Mouse (Mus musculus) heart, embryonic 16.5 days (tissue): ENCODE measurements at regions not wholly inside any gene's neighbourhood (a gene's known extent, or its start where the extent isn't known, plus 50 kb on each side); places are given as distances from the start of the nearest gene placed in this dataset.
A peak's percentile ranks its signal among the peaks of the same experiment; 100 is the strongest.

ENCODE experiments used
- ATAC-seq: fragments of 200-750 bp; cut with Nextera tagmentation; replicated peaks from 2 replicates; pipeline ENCODE4 v1.8.0; 2017; ENCODE audit warnings: moderate number of reproducible peaks; ENCODE audit not compliant: insufficient read depth, low FRiP score; ENCODE audit errors: extremely low read depth
- H3K27ac ChIP-seq: fragments of 300-500 bp; sonication (generic); 2 replicates; pipeline ENCODE4 v1.5.1; 2014; ENCODE audit warnings: mild to moderate bottlenecking, low read length, control low read depth, moderate library complexity
- H3K27me3 ChIP-seq: fragments of 300-500 bp; sonication (generic); 2 replicates; pipeline ENCODE4 v1.6.1; 2014; ENCODE audit warnings: low read length, mixed read lengths; ENCODE audit not compliant: control insufficient read depth, insufficient read depth
- H3K36me3 ChIP-seq: fragments of 300-500 bp; sonication (generic); 2 replicates; pipeline ENCODE4 v1.6.1; 2014; ENCODE audit not compliant: control insufficient read depth, insufficient read depth
- H3K4me1 ChIP-seq: fragments of 300-500 bp; sonication (generic); 2 replicates; pipeline ENCODE4 v1.6.1; 2014; ENCODE audit warnings: low read length, mixed read lengths; ENCODE audit not compliant: control insufficient read depth, insufficient read depth
- H3K4me2 ChIP-seq: fragments of 300-500 bp; sonication (generic); 2 replicates; pipeline ENCODE4 v1.6.1; 2014; ENCODE audit warnings: low read depth, mild to moderate bottlenecking, control low read depth, low read length
- H3K4me3 ChIP-seq: fragments of 300-500 bp; sonication (generic); 2 replicates; pipeline ENCODE4 v1.5.1; 2014; ENCODE audit warnings: mild to moderate bottlenecking, control low read depth, low read length
- H3K9ac ChIP-seq: fragments of 300-500 bp; sonication (generic); 2 replicates; pipeline ENCODE4 v1.6.1; 2014; ENCODE audit warnings: low read length, control low read depth
- H3K9me3 ChIP-seq: fragments of 300-500 bp; sonication (generic); replicated peaks from 2 replicates; pipeline ENCODE4 v1.6.1; 2016; ENCODE audit warnings: low read length; ENCODE audit not compliant: control insufficient read depth
- WGBS: fragments of 180-500 bp; shearing (Covaris S2); extraction: QIAGEN DNeasy Blood & Tissue Kit; methylation state at CpG from one replicate; pipeline ENCODE4 v1.1.7; 2014; 5-methylcytosine and 5-hydroxymethylcytosine counted together

DNA sequence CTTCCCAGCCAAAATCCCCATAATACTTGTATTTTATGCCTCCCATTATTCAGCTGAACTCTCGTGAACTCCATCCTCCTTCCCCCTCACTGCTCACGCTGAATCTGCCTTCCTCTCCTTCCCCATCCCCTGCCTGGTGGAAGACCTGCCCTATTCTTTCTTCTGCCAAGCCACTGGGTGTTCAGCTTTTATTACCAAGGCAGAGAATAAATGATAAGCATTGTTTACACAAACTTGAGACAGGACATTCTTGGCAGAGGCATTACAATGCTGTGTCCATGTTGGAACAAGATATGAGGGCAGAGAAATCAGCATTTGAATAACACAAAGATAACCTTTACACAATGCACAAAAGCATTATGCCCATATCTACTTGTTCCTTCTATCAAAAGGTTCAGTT is 80.2 kb downstream of the Dhrs2 start:
- Histone ChIP-seq H3K27me3 (no peaks in the 10 kb centered on the region), H3K4me3 (no peak overlapping the region), H3K4me2 (no peak overlapping the region), H3K27ac (no peak overlapping the region), H3K4me1 (no peaks in the 10 kb centered on the region), H3K36me3 (no peaks in the 10 kb centered on the region), H3K9me3 (no peaks in the 10 kb centered on the region), H3K9ac (no peak overlapping the region)
- no peak for ATAC-seq
- WGBS, result 47% methylated on average over 2 of the region's 2 CpGs

DNA sequence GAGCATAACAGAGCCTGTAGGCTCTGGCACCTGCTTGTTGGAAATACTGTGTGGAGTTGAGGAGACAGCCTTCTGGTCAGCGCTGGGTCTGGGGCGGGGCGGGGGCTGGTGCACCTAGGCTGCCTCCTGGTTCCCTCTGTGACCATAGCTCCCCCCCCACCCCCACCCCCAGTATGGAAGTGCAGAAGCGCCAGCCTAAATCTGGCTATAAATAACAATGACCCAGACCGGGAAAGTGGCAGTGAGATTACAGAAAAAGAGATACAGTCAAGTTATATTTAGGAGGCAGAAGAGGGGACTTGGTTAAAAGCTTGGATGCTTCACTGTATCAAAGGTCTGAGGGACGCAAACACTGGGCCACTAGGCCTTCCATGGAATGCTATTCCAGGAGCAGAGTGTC is 91.8 kb downstream of the Dhrs2 start:
- ATAC-seq, result peak; percentile 96

DNA sequence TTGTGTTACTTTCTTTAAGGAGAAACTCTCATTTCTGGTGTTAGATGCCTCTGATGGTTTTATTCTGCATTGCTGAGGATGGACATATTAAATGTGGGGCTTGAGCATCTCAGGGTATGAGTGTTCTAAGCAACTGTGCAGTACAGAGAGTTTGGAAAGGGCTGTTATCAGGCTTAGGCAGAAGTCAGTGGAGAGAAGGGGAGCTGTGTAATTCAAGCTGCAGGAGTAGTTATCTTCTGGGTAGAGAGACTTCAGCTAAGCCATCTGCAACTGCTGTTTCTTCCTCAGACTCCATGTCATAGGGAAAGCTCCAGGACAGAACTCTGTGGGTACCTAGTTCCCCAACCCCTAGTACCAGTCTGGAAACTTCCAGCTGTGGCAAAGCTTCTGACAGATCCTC is 102.1 kb downstream of the Dhrs2 start:
- H3K4me1 ChIP-seq, result no peaks in the 10 kb centered on the region
- no peak overlapping the region for H3K9ac ChIP-seq
- H3K27me3 ChIP-seq, result no peaks in the 10 kb centered on the region
- no peak for ATAC-seq
- H3K9me3 ChIP-seq, result no peaks in the 10 kb centered on the region
- H3K4me2 ChIP-seq, result no peak overlapping the region
- no peak overlapping the region for H3K27ac ChIP-seq
- no peaks in the 10 kb centered on the region for H3K36me3 ChIP-seq
- H3K4me3 ChIP-seq, result no peak overlapping the region

More for the DNA sequence above, 91.8 kb downstream of the Dhrs2 start:
- H3K27me3 ChIP-seq, result no peaks in the 10 kb centered on the region
- H3K4me2 ChIP-seq, result peak overlapping the region; percentile 18; the same call in 1 of the 2 replicates
- 46% methylated on average over 6 of the region's 6 CpGs for WGBS
- H3K9me3 ChIP-seq, result no peaks in the 10 kb centered on the region; the same call in 1 of the 2 replicates
- H3K9ac ChIP-seq, result no peak overlapping the region
- H3K27ac ChIP-seq, result peak overlapping the region; percentile 92
- no peak overlapping the region for H3K4me3 ChIP-seq
- H3K36me3 ChIP-seq, result no peaks in the 10 kb centered on the region
- H3K4me1 ChIP-seq, result peaks cover 11% of the 10 kb centered on the region

DNA sequence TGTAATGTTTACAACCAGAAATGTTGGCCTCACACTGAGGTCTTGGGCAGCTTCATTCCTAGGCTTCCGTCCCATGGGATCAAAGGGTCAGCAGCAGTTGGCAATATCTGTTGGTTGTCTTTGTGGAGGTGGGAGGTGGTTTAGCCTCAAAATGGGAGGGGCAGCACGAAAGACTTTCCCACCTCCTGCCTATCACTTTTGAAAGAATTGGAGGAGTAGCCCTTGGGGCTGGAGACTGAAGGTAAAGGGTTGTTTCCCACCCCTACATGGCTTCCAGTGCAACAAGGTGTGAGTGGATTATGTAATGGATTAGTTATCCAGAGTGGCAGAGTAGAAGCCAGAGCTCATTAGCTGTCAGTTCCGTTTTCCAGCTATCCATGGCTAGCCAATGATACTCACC is 102.5 kb downstream of the Dhrs2 start:
- no peaks in the 10 kb centered on the region for H3K9me3 ChIP-seq
- WGBS, result 56% methylated on average over 3 of the region's 3 CpGs
- H3K27ac ChIP-seq, result no peak overlapping the region
- no peak for ATAC-seq
- H3K27me3 ChIP-seq, result no peaks in the 10 kb centered on the region
- H3K4me1 ChIP-seq, result no peaks in the 10 kb centered on the region
- H3K9ac ChIP-seq, result no peak overlapping the region
- H3K4me3 ChIP-seq, result no peak overlapping the region
- H3K36me3 ChIP-seq, result no peaks in the 10 kb centered on the region
- no peak overlapping the region for H3K4me2 ChIP-seq

DNA sequence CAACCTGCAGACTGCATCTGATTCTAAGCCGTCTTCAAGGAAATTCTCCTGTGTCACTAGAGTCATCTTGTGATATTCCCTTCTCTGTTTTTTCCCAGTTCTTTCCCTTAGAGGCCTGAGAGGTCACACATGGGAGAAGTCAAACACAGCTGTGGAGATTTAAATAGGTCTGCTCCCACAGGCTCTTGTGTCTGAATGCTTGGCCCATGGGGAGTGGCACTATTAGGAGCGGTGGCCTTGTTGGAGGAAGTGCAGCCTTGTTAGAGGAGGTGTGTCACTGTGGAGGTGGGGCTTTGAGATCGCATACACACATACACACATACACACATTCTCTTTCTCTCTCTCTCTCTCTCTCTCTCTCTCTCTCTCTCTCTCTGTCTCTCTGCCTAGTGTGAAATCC is 112.0 kb downstream of the Dhrs2 start:
- Histone ChIP-seq H3K27me3 (no peaks in the 10 kb centered on the region), H3K4me2 (no peak overlapping the region), H3K4me3 (no peak overlapping the region), H3K36me3 (no peaks in the 10 kb centered on the region), H3K9me3 (no peaks in the 10 kb centered on the region), H3K9ac (no peak overlapping the region), H3K4me1 (peaks cover 14% of the 10 kb centered on the region), H3K27ac (no peak overlapping the region)
- ATAC-seq, result no peak
- WGBS, result 54% methylated on average over 3 of the region's 3 CpGs

DNA sequence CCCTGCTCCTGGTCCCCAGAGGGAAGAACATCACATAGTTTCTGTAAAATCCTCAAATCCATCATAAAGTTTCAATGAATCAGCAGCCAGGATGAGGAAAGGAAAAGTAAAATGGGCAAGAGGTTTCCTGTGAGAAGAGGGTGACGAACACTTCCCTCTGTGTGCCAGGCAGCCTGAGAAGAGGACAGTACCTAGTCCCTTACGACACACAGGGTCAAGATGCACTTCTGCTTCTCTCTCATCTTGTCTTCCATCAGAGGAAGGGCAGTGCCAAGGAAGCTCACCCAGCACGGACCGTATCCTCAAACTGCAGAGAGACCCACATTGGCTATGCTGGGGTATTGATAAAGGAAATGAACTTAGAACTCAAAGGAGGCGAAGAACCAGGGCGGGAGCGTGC is 112.5 kb downstream of the Dhrs2 start:
- 93% methylated on average over 7 of the region's 7 CpGs for WGBS
- Histone ChIP-seq H3K4me1 (peaks cover 19% of the 10 kb centered on the region), H3K36me3 (no peaks in the 10 kb centered on the region), H3K4me3 (no peak overlapping the region), H3K4me2 (no peak overlapping the region), H3K27ac (no peak overlapping the region), H3K27me3 (no peaks in the 10 kb centered on the region), H3K9ac (no peak overlapping the region), H3K9me3 (no peaks in the 10 kb centered on the region)
- ATAC-seq, result no peak

DNA sequence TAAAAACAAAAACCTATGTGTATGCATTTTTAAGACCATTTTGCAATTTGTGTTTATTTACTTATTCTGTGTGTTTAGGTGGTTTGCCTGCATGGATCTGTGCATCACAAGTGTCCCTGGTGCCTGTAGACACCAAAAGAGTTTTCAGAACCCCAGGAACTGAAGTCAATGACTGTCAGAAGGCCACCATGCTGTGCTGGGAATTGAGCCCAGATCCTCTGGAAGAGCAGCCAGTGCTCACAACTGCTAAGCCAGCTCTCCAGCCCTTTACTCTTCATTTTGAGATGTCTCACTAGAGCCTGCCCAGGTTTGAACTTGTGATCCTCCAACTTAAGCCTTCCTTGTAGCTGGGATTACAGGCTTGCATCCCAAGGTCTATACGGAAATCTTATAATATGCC is 113.8 kb downstream of the Dhrs2 start:
- no peak overlapping the region for H3K4me2 ChIP-seq
- H3K27ac ChIP-seq, result no peak overlapping the region
- H3K4me3 ChIP-seq, result no peak overlapping the region
- H3K36me3 ChIP-seq, result no peaks in the 10 kb centered on the region
- 94% methylated on average over 1 of the region's 1 CpGs for WGBS
- no peaks in the 10 kb centered on the region for H3K9me3 ChIP-seq
- peaks cover 19% of the 10 kb centered on the region for H3K4me1 ChIP-seq
- H3K9ac ChIP-seq, result no peak overlapping the region
- ATAC-seq, result no peak
- no peaks in the 10 kb centered on the region for H3K27me3 ChIP-seq

DNA sequence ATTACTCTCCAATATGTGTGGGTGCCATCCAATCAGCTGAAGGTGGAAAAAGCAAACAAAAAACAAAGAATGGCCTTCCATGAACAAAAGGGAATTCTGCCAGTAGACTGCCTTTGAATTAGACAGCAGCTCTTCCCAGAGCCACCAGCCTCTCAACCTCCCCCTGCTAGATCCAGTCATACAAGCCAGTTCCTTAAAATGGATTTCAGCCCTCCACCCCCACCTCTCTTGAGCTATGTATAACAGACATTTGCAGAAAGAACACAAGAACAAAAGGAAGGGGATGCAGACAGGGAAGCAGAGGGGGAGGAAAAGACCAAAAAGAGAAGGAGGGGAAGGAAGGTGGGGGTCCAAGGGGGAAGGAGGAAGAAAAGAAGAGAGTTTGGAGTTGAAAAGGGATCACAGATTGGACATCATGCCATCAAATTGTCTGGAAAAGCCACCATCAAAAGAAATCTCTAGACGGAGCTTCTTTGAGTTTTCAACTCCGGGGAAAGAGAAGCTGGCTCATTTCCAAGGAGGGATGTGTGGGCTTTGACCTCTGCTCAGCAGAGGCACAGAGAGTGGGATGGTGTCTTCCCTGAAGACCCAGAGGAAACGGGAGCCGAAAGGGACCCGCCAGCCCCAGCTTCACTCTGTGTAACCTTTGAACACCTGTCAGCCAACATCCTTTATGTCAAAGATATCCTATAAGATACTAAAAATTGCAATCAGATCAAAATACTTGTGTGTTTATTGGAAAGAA is 114.8 kb downstream of the Dhrs2 start:
- Histone ChIP-seq H3K9me3 (no peaks in the 10 kb centered on the region), H3K9ac (no peak overlapping the region), H3K27me3 (no peaks in the 10 kb centered on the region), H3K27ac (no peak overlapping the region), H3K4me1 (peaks cover 19% of the 10 kb centered on the region), H3K4me3 (no peak overlapping the region), H3K4me2 (no peak overlapping the region), H3K36me3 (no peaks in the 10 kb centered on the region)
- 38% methylated on average over 5 of the region's 5 CpGs for WGBS
- no peak for ATAC-seq

DNA sequence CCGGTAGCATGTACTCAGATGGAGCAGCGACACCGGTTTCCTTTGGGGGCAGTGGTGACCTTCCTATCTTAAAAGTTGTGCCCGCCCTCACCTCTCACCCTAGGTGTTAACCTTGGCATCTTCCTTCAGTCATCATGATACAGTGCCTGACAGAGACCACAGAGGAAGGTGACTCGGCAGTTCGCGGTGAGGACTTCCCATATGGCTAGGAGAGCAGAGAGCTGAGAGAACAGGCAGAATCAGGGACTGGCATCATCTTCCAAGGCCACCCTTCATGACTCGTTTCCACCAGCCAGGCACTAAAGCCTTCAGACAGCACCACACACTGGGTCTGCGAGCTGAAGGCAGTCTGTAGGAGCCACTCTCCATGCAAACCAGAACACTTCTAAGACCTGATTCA is 116.2 kb downstream of the Dhrs2 start:
- no peaks in the 10 kb centered on the region for H3K27me3 ChIP-seq
- 49% methylated on average over 9 of the region's 9 CpGs for WGBS
- H3K4me2 ChIP-seq, result no peak overlapping the region
- H3K9me3 ChIP-seq, result no peaks in the 10 kb centered on the region
- H3K27ac ChIP-seq, result peak overlapping the region; percentile 70; the same call in 1 of the 2 replicates
- no peak overlapping the region for H3K4me3 ChIP-seq
- peaks cover 19% of the 10 kb centered on the region for H3K4me1 ChIP-seq
- ATAC-seq, result no peak
- H3K9ac ChIP-seq, result no peak overlapping the region
- H3K36me3 ChIP-seq, result no peaks in the 10 kb centered on the region
